Mouse (Mus musculus) Patski (cell line): ENCODE measurements around the gene Rapgef2. TPM values are rescaled to one million over a fixed set of nuclear protein-coding genes. Genes with fewer than 3 reads are reported as not detected.

ENCODE experiments used
- ATAC-seq: fragments of 100-300 bp; one replicate; pipeline ENCODE4 v1.8.0; 2021
- CTCF ChIA-PET: fragments of 350-600 bp; sonication (Branson Sonifier 250); formaldehyde crosslinking; loops from one replicate; lab custom pipeline; 2022; ENCODE audit warnings: inconsistent platforms; lab: Charles Lee
- POLR2A ChIA-PET: fragments of 350-600 bp; sonication (Branson Sonifier 250); formaldehyde crosslinking; loops from one replicate; lab custom pipeline; 2022; ENCODE audit warnings: antibody characterized with exemption, inconsistent platforms; lab: Charles Lee
- DNase-seq: peaks from one replicate; pipeline ENCODE4 v3.0.0-alpha.2; 2011; ENCODE audit warnings: low read depth, low spot score
- H3K27me3 ChIP-seq: fragments of 371-371 bp; one replicate; pipeline ENCODE4 v1.5.1; 2021
- CTCF ChIP-seq: fragments of 100-300 bp; IDR thresholded peaks from one replicate; pipeline ENCODE4 v1.5.1; 2021
- in situ Hi-C: fragments of 300-500 bp; cut with MboI; formaldehyde crosslinking; loops from 3 replicates; pipeline ENCODE4 v1.11.1; 2018; ENCODE audit warnings: low pct_unique_long_range_greater_than_20kb, mixed read lengths
- polyA plus RNA-seq: library from polyadenylated mRNA; unstranded; gene quantifications from one replicate; pipeline ENCODE4 v1.2.3, GENCODE M21; 2021

Gene Rapgef2
- polyA plus RNA-seq, 1 experiment from 2014 or later = 19.1 TPM

- ChIA-PET CTCF (interaction anchor here (0.7 to 10.7 kb wide), 6 partner anchors 10 to 98 kb away, joined by 3 to 93 read pairs (median 4); no protein-coding TSS in a partner anchor), POLR2A (no interaction called here)
- ATAC-seq = no peak
- no peak for TF ChIP-seq CTCF
- in situ Hi-C loops = no loop called here
- DNase-seq = no peak
- H3K27me3 ChIP-seq = no peaks in the 10 kb centered on the region
Measured at GRCm38 (mm10) chr3:79101737-79102136, 184.6 kb downstream of the Rapgef2 start.

- H3K27me3 ChIP-seq = no peaks in the 10 kb centered on the region
- POLR2A ChIA-PET = interaction anchor here (0.6 kb wide), 1 partner anchor 47 kb away, joined by 3 read pairs; no protein-coding TSS in a partner anchor
- ATAC-seq (no peak), DNase-seq (no peak)
- CTCF ChIA-PET = no interaction called here
- in situ Hi-C loops = no loop called here
- no peak for TF ChIP-seq CTCF
Measured at GRCm38 (mm10) chr3:79100831-79101230, 185.5 kb downstream of the Rapgef2 start.

- ATAC-seq = no peak
- ChIA-PET POLR2A (no interaction called here), CTCF (interaction anchor here (1.2 kb wide), 1 partner anchor 87 kb away, joined by 3 read pairs; no protein-coding TSS in a partner anchor)
Measured at GRCm38 (mm10) chr3:79089091-79089490, 197.2 kb downstream of the Rapgef2 start.

GRCm38 (mm10) chr3:79088461-79088860, 197.9 kb downstream of the Rapgef2 start:
- TF ChIP-seq CTCF = no peak
- POLR2A ChIA-PET = no interaction called here
- DNase-seq = no peak
- in situ Hi-C loops = no loop called here
- CTCF ChIA-PET = interaction anchor here (1.2 kb wide), 1 partner anchor 87 kb away, joined by 3 read pairs; no protein-coding TSS in a partner anchor
- ATAC-seq = no peak
- no peaks in the 10 kb centered on the region for H3K27me3 ChIP-seq

More at GRCm38 (mm10) chr3:79089091-79089490, 197.2 kb downstream of the Rapgef2 start:
- TF ChIP-seq CTCF = no peak
- in situ Hi-C loops = no loop called here
- H3K27me3 ChIP-seq = no peaks in the 10 kb centered on the region
- no peak for DNase-seq

- DNase-seq (no peak), ATAC-seq (no peak)
- in situ Hi-C loops = no loop called here
- POLR2A ChIA-PET = interaction anchor here (0.6 kb wide), 1 partner anchor 106 kb away, joined by 3 read pairs; no protein-coding TSS in a partner anchor
- TF ChIP-seq CTCF = no peak
- no peaks in the 10 kb centered on the region for H3K27me3 ChIP-seq
- CTCF ChIA-PET = interaction anchor here (0.9 to 2.0 kb wide), 6 partner anchors 10 to 111 kb away, joined by 3 to 9 read pairs (median 4); no protein-coding TSS in a partner anchor
Measured at GRCm38 (mm10) chr3:79086282-79086681, 200.0 kb downstream of the Rapgef2 start.

- no peak for TF ChIP-seq CTCF
- in situ Hi-C loops = no loop called here
- ATAC-seq (no peak), DNase-seq (no peak)
- no peaks in the 10 kb centered on the region for H3K27me3 ChIP-seq
- ChIA-PET CTCF (interaction anchor here (1.4 to 2.4 kb wide), 3 partner anchors 8 to 113 kb away, joined by 5 to 8 read pairs (median 8); no protein-coding TSS in a partner anchor), POLR2A (no interaction called here)
Measured at GRCm38 (mm10) chr3:79083881-79084280, 202.4 kb downstream of the Rapgef2 start.

- no peak for ATAC-seq
- CTCF ChIA-PET = interaction anchor here (0.9 to 2.4 kb wide), 5 partner anchors 9 to 119 kb away, joined by 3 to 8 read pairs (median 5); no protein-coding TSS in a partner anchor
- TF ChIP-seq CTCF = no peak
- no peak for DNase-seq
- POLR2A ChIA-PET = no interaction called here
- in situ Hi-C loops = no loop called here
- no peaks in the 10 kb centered on the region for H3K27me3 ChIP-seq
Measured at GRCm38 (mm10) chr3:79083030-79083429, 203.3 kb downstream of the Rapgef2 start.

GRCm38 (mm10) chr3:79079076-79079475, 207.2 kb downstream of the Rapgef2 start:
- ChIA-PET POLR2A (interaction anchor here (0.6 kb wide), 1 partner anchor 34 kb away, joined by 4 read pairs; no protein-coding TSS in a partner anchor), CTCF (interaction anchor here (2.0 kb wide), 1 partner anchor 118 kb away, joined by 6 read pairs; no protein-coding TSS in a partner anchor)
- DNase-seq = no peak
- in situ Hi-C loops = no loop called here
- H3K27me3 ChIP-seq = no peaks in the 10 kb centered on the region
- no peak for TF ChIP-seq CTCF
- ATAC-seq = no peak

- CTCF ChIA-PET = interaction anchor here (1.1 kb wide), 1 partner anchor 16 kb away, joined by 3 read pairs; no protein-coding TSS in a partner anchor
- H3K27me3 ChIP-seq = no peaks in the 10 kb centered on the region
- no peak for TF ChIP-seq CTCF
- no peak for ATAC-seq
- in situ Hi-C loops = no loop called here
- POLR2A ChIA-PET = interaction anchor here (1.2 kb wide), 1 partner anchor 22 kb away, joined by 3 read pairs; no protein-coding TSS in a partner anchor
- no peak for DNase-seq
Measured at GRCm38 (mm10) chr3:79074970-79075369, 211.3 kb downstream of the Rapgef2 start.

- CTCF ChIA-PET = no interaction called here
Measured at GRCm38 (mm10) chr3:79073541-79074244, 212.6 kb downstream of the Rapgef2 start.

More at GRCm38 (mm10) chr3:79073541-79074244, 212.6 kb downstream of the Rapgef2 start:
- in situ Hi-C loops = no loop called here
- DNase-seq (no peak), ATAC-seq (no peak)
- POLR2A ChIA-PET = interaction anchor here (1.2 kb wide), 1 partner anchor 24 kb away, joined by 3 read pairs; no protein-coding TSS in a partner anchor
- TF ChIP-seq CTCF = no peak
- H3K27me3 ChIP-seq = no peaks in the 10 kb centered on the region
